Mouse (Mus musculus) MEL (cell line): Measurements from ENCODE around the gene Rbck1. TPM values are rescaled to one million over a fixed set of nuclear protein-coding genes. Genes with fewer than 3 reads are reported as not detected.

Experiments
- DNase-seq: peaks from one replicate; pipeline ENCODE4 v3.0.0; 2011; ENCODE audit warnings: low read depth, low spot score
- H3K27ac ChIP-seq: 2 replicates; pipeline ENCODE4 v1.5.1; 2012; ENCODE audit warnings: low read depth, mild to moderate bottlenecking, control low read depth, low read length, moderate library complexity; ENCODE audit not compliant: control insufficient read depth
- H3K27me3 ChIP-seq, 2 experiments: fragments of 150-350 bp in 1 of 2; sonication (generic) in 1 of 2; 2 replicates each; pipeline ENCODE4 v1.6.1; 2012; ENCODE audit warnings: low read length in 2 of 2, mild to moderate bottlenecking in 2 of 2, improper control_type of control experiment in 1 of 2, moderate library complexity in 1 of 2; ENCODE audit not compliant: insufficient read depth in 2 of 2, control insufficient read depth in 1 of 2
- H3K36me3 ChIP-seq, 2 experiments: 2 replicates each; pipeline ENCODE4 v1.6.1; 2012 to 2014; ENCODE audit warnings: low read length in 2 of 2, improper control_type of control experiment in 1 of 2, inconsistent platforms in 1 of 2, mild to moderate bottlenecking in 1 of 2; ENCODE audit not compliant: insufficient read depth in 2 of 2, control insufficient read depth in 1 of 2
- H3K4me1 ChIP-seq, 2 experiments: fragments of 150-350 bp in 1 of 2; sonication (generic) in 1 of 2; 2 replicates each; pipeline ENCODE4 v1.6.1; 2012; ENCODE audit warnings: low read length in 2 of 2, improper control_type of control experiment in 1 of 2, mild to moderate bottlenecking in 1 of 2; ENCODE audit not compliant: insufficient read depth in 2 of 2, control insufficient read depth in 1 of 2
- H3K4me3 ChIP-seq, 2 experiments: fragments of 150-350 bp in 1 of 2; sonication (generic) in 1 of 2; 2 replicates each; pipeline ENCODE4 v1.5.1; 2012; ENCODE audit warnings: low read depth in 2 of 2, low read length in 2 of 2, mild to moderate bottlenecking in 2 of 2, moderate library complexity in 2 of 2, control low read depth in 1 of 2, improper control_type of control experiment in 1 of 2; ENCODE audit not compliant: control insufficient read depth in 1 of 2, insufficient read depth in 1 of 2
- H3K79me2 ChIP-seq: 2 replicates; pipeline ENCODE4 v1.6.1; 2012; ENCODE audit warnings: mild to moderate bottlenecking, low read length, moderate library complexity; ENCODE audit not compliant: control insufficient read depth, poor library complexity, insufficient read depth
- H3K9ac ChIP-seq: 2 replicates; pipeline ENCODE4 v1.6.1; 2012; ENCODE audit warnings: low read depth, mild to moderate bottlenecking, control low read depth, low read length, moderate library complexity; ENCODE audit not compliant: control insufficient read depth, poor library complexity, severe bottlenecking
- H3K9me3 ChIP-seq: fragments of 150-350 bp; sonication (generic); replicated peaks from 2 replicates; pipeline ENCODE4 v1.6.1; 2012; ENCODE audit warnings: mild to moderate bottlenecking, low read length, improper control_type of control experiment, moderate library complexity; ENCODE audit not compliant: insufficient read depth
- BHLHE40 ChIP-seq: IDR thresholded peaks from 2 replicates; pipeline ENCODE4 v1.6.1; 2012; ENCODE audit warnings: low read depth, mild to moderate bottlenecking, inconsistent platforms, low read length, improper control_type of control experiment, borderline replicate concordance
- CHD1 ChIP-seq: IDR thresholded peaks from 2 replicates; pipeline ENCODE4 v1.6.1; 2012; ENCODE audit warnings: low read depth, mild to moderate bottlenecking, inconsistent platforms, low read length, improper control_type of control experiment
- CHD2 ChIP-seq: IDR thresholded peaks from 2 replicates; pipeline ENCODE4 v1.6.1; 2011; ENCODE audit warnings: low read length, improper control_type of control experiment
- CTCF ChIP-seq, 3 experiments: IDR thresholded peaks in 2 of 3; conservative IDR thresholded peaks in 1 of 3; 2 replicates each; pipeline ENCODE4 v1.5.1; 2011 to 2012; ENCODE audit warnings: low read length in 3 of 3, low read depth in 2 of 3, mild to moderate bottlenecking in 2 of 3, improper control_type of control experiment in 1 of 3, inconsistent platforms in 1 of 3, mixed read lengths in 1 of 3, moderate library complexity in 1 of 3; ENCODE audit not compliant: control insufficient read depth in 1 of 3, insufficient read depth in 1 of 3, poor library complexity in 1 of 3, severe bottlenecking in 1 of 3
- EP300 ChIP-seq, 2 experiments: IDR thresholded peaks; 2 replicates each; pipeline ENCODE4 v1.6.1; 2011; ENCODE audit warnings: improper control_type of control experiment in 2 of 2, low read length in 2 of 2, low read depth in 1 of 2, mild to moderate bottlenecking in 1 of 2
- ETS1 ChIP-seq: IDR thresholded peaks from 2 replicates; pipeline ENCODE4 v1.6.1; 2012; ENCODE audit warnings: low read depth, mild to moderate bottlenecking, inconsistent platforms, low read length, improper control_type of control experiment, moderate library complexity
- GABPA ChIP-seq: IDR thresholded peaks from 2 replicates; pipeline ENCODE4 v1.6.1; 2012; ENCODE audit warnings: low read depth, mild to moderate bottlenecking, inconsistent platforms, low read length, improper control_type of control experiment, moderate library complexity
- HCFC1 ChIP-seq: IDR thresholded peaks from 2 replicates; pipeline ENCODE4 v1.6.1; 2012; ENCODE audit warnings: low read depth, mild to moderate bottlenecking, inconsistent platforms, low read length, improper control_type of control experiment, moderate library complexity
- JUND ChIP-seq: IDR thresholded peaks from 2 replicates; pipeline ENCODE4 v1.6.1; 2011; ENCODE audit warnings: low read depth, mild to moderate bottlenecking, improper control_type of control experiment, low read length
- KAT2A ChIP-seq: conservative IDR thresholded peaks from 2 replicates; pipeline ENCODE4 v1.6.1; 2012; ENCODE audit warnings: low read depth, low read length, improper control_type of control experiment, inconsistent platforms
- MAFK ChIP-seq: IDR thresholded peaks from 2 replicates; pipeline ENCODE4 v1.6.1; 2011; ENCODE audit warnings: low read depth, mild to moderate bottlenecking, low read length, improper control_type of control experiment, borderline replicate concordance
- MAZ ChIP-seq: IDR thresholded peaks from 2 replicates; pipeline ENCODE4 v1.6.1; 2012; ENCODE audit warnings: low read depth, mild to moderate bottlenecking, inconsistent platforms, low read length, improper control_type of control experiment
- MEF2A ChIP-seq: IDR thresholded peaks from 2 replicates; pipeline ENCODE4 v1.6.1; 2014; ENCODE audit warnings: low read depth, mild to moderate bottlenecking, inconsistent platforms, low read length, improper control_type of control experiment; ENCODE audit not compliant: poor library complexity, insufficient replicate concordance, severe bottlenecking; ENCODE audit errors: extremely low read depth
- NELFE ChIP-seq: IDR thresholded peaks from 2 replicates; pipeline ENCODE4 v1.6.1; 2011; ENCODE audit warnings: low read depth, low read length, improper control_type of control experiment
- POLR2A ChIP-seq, 2 experiments: IDR thresholded peaks; 2 replicates each; pipeline ENCODE4 v1.6.1; 2011 to 2012; ENCODE audit warnings: low read length in 2 of 2, mild to moderate bottlenecking in 2 of 2, control low read depth in 1 of 2, improper control_type of control experiment in 1 of 2, low read depth in 1 of 2, moderate library complexity in 1 of 2; ENCODE audit not compliant: control insufficient read depth in 1 of 2, insufficient read depth in 1 of 2, poor library complexity in 1 of 2
- POLR2AphosphoS5 ChIP-seq: IDR thresholded peaks from 2 replicates; pipeline ENCODE4 v1.6.1; 2012; ENCODE audit warnings: low read depth, borderline replicate concordance, mild to moderate bottlenecking, inconsistent platforms, low read length, moderate library complexity, mixed read lengths
- RAD21 ChIP-seq: IDR thresholded peaks from 2 replicates; pipeline ENCODE4 v1.6.1; 2011; ENCODE audit warnings: mild to moderate bottlenecking, low read depth, low read length, improper control_type of control experiment
- SIN3A ChIP-seq: IDR thresholded peaks from 2 replicates; pipeline ENCODE4 v1.6.1; 2012; ENCODE audit warnings: low read length, improper control_type of control experiment, inconsistent platforms
- SMC3 ChIP-seq: IDR thresholded peaks from 2 replicates; pipeline ENCODE4 v1.6.1; 2011; ENCODE audit warnings: low read depth, low read length, improper control_type of control experiment
- TAL1 ChIP-seq: IDR thresholded peaks from 2 replicates; pipeline ENCODE4 v1.6.1; 2012; ENCODE audit warnings: mild to moderate bottlenecking, inconsistent platforms, low read length, moderate library complexity, mixed read lengths
- USF2 ChIP-seq, 2 experiments: IDR thresholded peaks; 2 replicates each; pipeline ENCODE4 v1.6.1; 2011 to 2012; ENCODE audit warnings: improper control_type of control experiment in 2 of 2, low read length in 2 of 2, borderline replicate concordance in 1 of 2, inconsistent platforms in 1 of 2, low read depth in 1 of 2, mild to moderate bottlenecking in 1 of 2; ENCODE audit not compliant: insufficient read depth in 1 of 2
- ZC3H11A ChIP-seq: IDR thresholded peaks from 2 replicates; pipeline ENCODE4 v1.6.1; 2012; ENCODE audit warnings: low read depth, mild to moderate bottlenecking, inconsistent platforms, low read length, improper control_type of control experiment
- ZKSCAN1 ChIP-seq: IDR thresholded peaks from 2 replicates; pipeline ENCODE4 v1.6.1; 2012; ENCODE audit warnings: low read depth, mild to moderate bottlenecking, inconsistent platforms, low read length, improper control_type of control experiment, moderate library complexity
- ZMIZ1 ChIP-seq: IDR thresholded peaks from 2 replicates; pipeline ENCODE4 v1.6.1; 2012; ENCODE audit warnings: low read depth, mild to moderate bottlenecking, inconsistent platforms, low read length, improper control_type of control experiment, moderate library complexity
- ZNF384 ChIP-seq: IDR thresholded peaks from 2 replicates; pipeline ENCODE4 v1.6.1; 2012; ENCODE audit warnings: low read depth, mild to moderate bottlenecking, inconsistent platforms, low read length, improper control_type of control experiment
- polyA plus RNA-seq, 2 experiments: library from polyadenylated mRNA; stranded (reverse) in 1 of 2; unstranded in 1 of 2; fragments of >175 nt in 1 of 2; fragments of >200 nt in 1 of 2; gene quantifications; 2 replicates each; pipeline versions ENCODE4 v1.2.1 to v1.2.4; 2012; ENCODE audit warnings: low replicate concordance in 2 of 2, low read depth in 1 of 2; ENCODE audit not compliant: insufficient read length in 2 of 2, insufficient read depth in 1 of 2, missing spikeins in 1 of 2
- total RNA-seq: library from RNA; depleted of rRNA; stranded (reverse); fragments of 300-350 nt; gene quantifications from 2 replicates; pipeline ENCODE4 v1.2.3, GENCODE M21; 2012

Gene Rbck1
- total and polyA plus RNA-seq, 3 experiments = 90.9 to 162 (median 92.1) TPM

GRCm38 (mm10) chr2:152303781-152304180 lies 28.7 kb downstream of the Rbck1 start:
- no peak overlapping the region for H3K27ac ChIP-seq
- TF ChIP-seq RAD21 = no peak
- no peak for TF ChIP-seq SIN3A
- TF ChIP-seq CHD1 = no peak
- no peak for TF ChIP-seq ETS1
- no peak for TF ChIP-seq ZKSCAN1
- TF ChIP-seq JUND = no peak
- no peak for TF ChIP-seq POLR2A (IDR thresholded peaks at IDR 0.05; ENCODE audit: control insufficient read depth in 1 of 2, insufficient read depth in 1 of 2, low read depth in 1 of 2, low read length in 2 of 2, poor library complexity in 1 of 2)
- no peak for TF ChIP-seq EP300 (IDR thresholded peaks at IDR 0.05; ENCODE audit: low read depth in 1 of 2, low read length in 2 of 2)
- no peak for TF ChIP-seq NELFE
- TF ChIP-seq KAT2A = no peak
- TF ChIP-seq BHLHE40 = no peak
- TF ChIP-seq, all 39 proteins: peak for 0
- H3K4me1 ChIP-seq = peaks cover 5% of the 10 kb centered on the region in 2 experiments; a peak in 3 of 4 replicates
- peaks cover 7 to 21% of the 10 kb centered on the region in 2 experiments for H3K36me3 ChIP-seq
- H3K9me3 ChIP-seq = no peaks in the 10 kb centered on the region
- no peak overlapping the region for H3K9ac ChIP-seq
- H3K79me2 ChIP-seq = 0 out of 2 replicates have a peak, but pooled peaks cover 1% of the 10 kb centered on the region
- no peak overlapping the region for H3K4me3 ChIP-seq
- no peak for DNase-seq
- H3K27me3 ChIP-seq = no peaks in the 10 kb centered on the region

GRCm38 (mm10) chr2:152302862-152303261 lies 29.6 kb downstream of the Rbck1 start:
- Histone ChIP-seq H3K4me3 (no peak overlapping the region), H3K4me1 (peaks cover 5% of the 10 kb centered on the region in 2 experiments; a peak in 3 of 4 replicates), H3K9me3 (no peaks in the 10 kb centered on the region), H3K27ac (no peak overlapping the region), H3K9ac (no peak overlapping the region), H3K27me3 (no peaks in the 10 kb centered on the region), H3K79me2 (peaks cover 5% of the 10 kb centered on the region), H3K36me3 (peaks cover 7 to 15% of the 10 kb centered on the region in 2 experiments)
- TF ChIP-seq TAL1 = no peak
- TF ChIP-seq RAD21 = no peak
- TF ChIP-seq MAZ = no peak
- TF ChIP-seq MAFK = no peak
- TF ChIP-seq ETS1 = no peak
- no peak for TF ChIP-seq JUND
- TF ChIP-seq POLR2AphosphoS5 = no peak
- TF ChIP-seq USF2 (IDR thresholded peaks at IDR 0.05; ENCODE audit: borderline replicate concordance in 1 of 2, insufficient read depth in 1 of 2, low read depth in 1 of 2, low read length in 2 of 2) = no peak
- no peak for TF ChIP-seq ZMIZ1
- no peak for TF ChIP-seq ZNF384
- TF ChIP-seq CTCF (IDR thresholded peaks at IDR 0.05 in 2 of 3, conservative IDR thresholded peaks at IDR 0.05 in 1 of 3; ENCODE audit: control insufficient read depth in 1 of 3, insufficient read depth in 1 of 3, low read depth in 2 of 3, low read length in 3 of 3, poor library complexity in 1 of 3, severe bottlenecking in 1 of 3) = no peak
- no peak for TF ChIP-seq SMC3
- no peak for TF ChIP-seq GABPA
- TF ChIP-seq MEF2A = no peak
- no peak for TF ChIP-seq HCFC1
- no peak for TF ChIP-seq ZC3H11A
- TF ChIP-seq CHD2 = no peak
- no peak for TF ChIP-seq POLR2A (IDR thresholded peaks at IDR 0.05; ENCODE audit: control insufficient read depth in 1 of 2, insufficient read depth in 1 of 2, low read depth in 1 of 2, low read length in 2 of 2, poor library complexity in 1 of 2)
- TF ChIP-seq KAT2A = no peak
- DNase-seq = no peak
